Mouse (Mus musculus) testis, adult 2 months (tissue): ENCODE measurements at regions not wholly inside any gene's neighbourhood (a gene's known extent, or its start where the extent isn't known, plus 50 kb on each side); places are given as distances from the start of the nearest gene placed in this dataset.

ENCODE experiments used
- CTCF ChIP-seq: fragments of 200-500 bp; IDR thresholded peaks from 2 replicates; pipeline ENCODE4 v1.5.1; 2012; ENCODE audit warnings: low read depth, mild to moderate bottlenecking, inconsistent platforms, low read length, moderate library complexity; ENCODE audit not compliant: control insufficient read depth, insufficient read depth, insufficient replicate concordance
- POLR2A ChIP-seq: fragments of 200-500 bp; IDR thresholded peaks from 2 replicates; pipeline ENCODE4 v1.6.1; 2012; ENCODE audit warnings: low read depth, mild to moderate bottlenecking, inconsistent platforms, low read length, moderate library complexity; ENCODE audit not compliant: control insufficient read depth

DNA sequence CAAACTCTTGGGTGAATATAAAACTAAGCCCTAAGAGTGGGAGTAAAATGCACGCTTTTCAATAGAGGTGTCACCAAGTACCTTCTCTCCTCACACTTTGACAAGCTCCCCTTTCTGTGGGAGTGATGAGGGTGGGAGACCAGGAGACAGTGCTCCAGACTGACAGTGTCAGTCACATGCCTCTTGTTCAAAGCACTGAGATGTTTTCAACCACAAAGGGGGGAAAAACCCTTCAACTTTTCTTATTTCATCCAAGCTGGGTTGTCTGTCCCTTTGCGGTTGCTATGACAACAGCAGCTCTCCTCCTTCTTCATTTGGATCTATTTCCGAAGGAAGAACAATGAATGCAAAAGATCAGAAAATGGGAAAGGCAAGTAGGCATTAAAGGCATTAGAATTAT lies 73.5 kb upstream of the Zkscan2 start:
- TF ChIP-seq CTCF = no peak
- no peak for TF ChIP-seq POLR2A
